Mouse (Mus musculus): Measurements from ENCODE around the gene Dnm3.

Dnm3 gene

GRCm38 (mm10) chr1:162035800-162036460, 441.9 kb downstream of the Dnm3 start:
- DNase-seq (ENCODE audit: low spot score in 2 of 2): no peak

GRCm38 (mm10) chr1:162023681-162024270, 454.1 kb downstream of the Dnm3 start:
- DNase-seq (ENCODE audit: low spot score in 2 of 2): no peak

DNA sequence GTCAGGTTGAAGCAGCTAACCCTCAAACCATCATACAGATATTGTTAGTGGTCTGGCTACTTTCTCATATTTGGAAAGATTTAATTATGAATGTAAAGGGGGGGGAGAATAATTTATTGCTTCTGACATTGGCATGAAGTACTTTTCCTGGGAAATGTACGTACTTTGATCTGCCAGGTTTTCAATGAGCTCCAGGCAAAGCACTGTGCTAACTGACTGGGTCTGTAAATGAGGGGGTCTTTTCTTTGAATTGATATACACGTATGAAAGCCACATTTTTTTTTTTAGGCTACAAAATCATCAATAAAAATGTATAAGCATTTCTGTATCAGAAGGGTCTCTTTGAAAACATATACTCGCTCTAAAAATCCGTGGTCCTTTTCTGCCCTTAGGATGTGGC, 457.1 kb downstream of the Dnm3 start:
- DNase-seq (ENCODE audit: low spot score in 2 of 2): no peak

GRCm38 (mm10) chr1:162020303-162020731, 457.5 kb downstream of the Dnm3 start:
- DNase-seq (ENCODE audit: low spot score in 2 of 2): no peak

- no peak for DNase-seq (ENCODE audit: low spot score in 2 of 2)
Observed at GRCm38 (mm10) chr1:162018601-162018977, 459.2 kb downstream of the Dnm3 start.

DNA sequence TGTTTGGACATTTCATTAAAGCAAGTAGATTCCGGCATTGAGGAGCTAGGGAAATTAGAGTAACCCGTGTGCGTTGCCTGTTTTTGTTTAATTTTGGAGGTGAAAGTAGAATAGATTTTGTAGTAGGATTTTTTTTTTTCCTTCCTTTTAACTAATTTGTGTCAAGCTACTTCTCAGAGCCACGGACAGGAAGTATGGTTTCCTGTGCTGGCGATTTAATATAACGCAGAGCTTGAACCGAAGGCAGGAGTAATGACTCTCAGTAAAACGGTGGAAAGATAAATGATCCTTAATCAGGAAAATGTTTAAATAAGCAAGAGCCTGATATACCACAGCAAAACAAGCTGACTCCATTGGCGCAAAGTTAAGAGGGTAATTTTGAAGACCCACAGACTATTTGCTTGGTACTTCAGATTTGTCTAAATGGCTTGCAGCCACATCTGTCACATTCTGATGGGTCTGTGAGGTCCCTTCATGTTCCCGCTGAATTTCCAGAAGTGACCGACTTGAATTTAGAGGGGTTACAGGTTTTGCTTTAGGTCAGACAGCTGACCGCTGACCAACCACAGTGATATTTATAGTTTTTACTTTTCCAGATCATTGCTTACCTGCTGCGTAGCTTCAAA, 459.7 kb downstream of the Dnm3 start:
- no peak for DNase-seq (ENCODE audit: low spot score in 2 of 2)

DNA sequence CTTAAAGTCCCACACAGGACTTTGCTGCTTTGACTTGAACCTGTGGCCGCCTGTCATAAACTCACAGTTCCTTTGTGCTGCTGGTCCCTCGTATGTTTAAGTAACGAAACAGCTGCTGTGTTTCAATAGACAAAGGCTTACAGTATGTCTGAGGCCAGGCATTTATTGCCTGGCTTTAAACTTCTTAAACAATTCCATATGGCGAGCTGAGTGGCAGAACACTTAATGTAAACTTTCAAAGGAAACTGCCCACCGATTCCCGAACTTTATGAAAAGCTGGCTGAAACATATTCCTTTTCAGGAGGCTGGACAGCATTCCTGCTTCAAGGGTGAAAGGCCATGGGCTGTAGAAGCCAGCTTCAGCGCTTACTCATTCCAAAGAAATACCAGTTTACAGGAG, 460.9 kb downstream of the Dnm3 start:
- no peak for DNase-seq (ENCODE audit: low spot score in 2 of 2)

- DNase-seq (ENCODE audit: low spot score in 2 of 2): no peak
Observed at GRCm38 (mm10) chr1:162015247-162015862, 462.5 kb downstream of the Dnm3 start.

- no peak for DNase-seq (ENCODE audit: low spot score in 2 of 2)
Observed at GRCm38 (mm10) chr1:162013561-162013960, 464.3 kb downstream of the Dnm3 start.

DNA sequence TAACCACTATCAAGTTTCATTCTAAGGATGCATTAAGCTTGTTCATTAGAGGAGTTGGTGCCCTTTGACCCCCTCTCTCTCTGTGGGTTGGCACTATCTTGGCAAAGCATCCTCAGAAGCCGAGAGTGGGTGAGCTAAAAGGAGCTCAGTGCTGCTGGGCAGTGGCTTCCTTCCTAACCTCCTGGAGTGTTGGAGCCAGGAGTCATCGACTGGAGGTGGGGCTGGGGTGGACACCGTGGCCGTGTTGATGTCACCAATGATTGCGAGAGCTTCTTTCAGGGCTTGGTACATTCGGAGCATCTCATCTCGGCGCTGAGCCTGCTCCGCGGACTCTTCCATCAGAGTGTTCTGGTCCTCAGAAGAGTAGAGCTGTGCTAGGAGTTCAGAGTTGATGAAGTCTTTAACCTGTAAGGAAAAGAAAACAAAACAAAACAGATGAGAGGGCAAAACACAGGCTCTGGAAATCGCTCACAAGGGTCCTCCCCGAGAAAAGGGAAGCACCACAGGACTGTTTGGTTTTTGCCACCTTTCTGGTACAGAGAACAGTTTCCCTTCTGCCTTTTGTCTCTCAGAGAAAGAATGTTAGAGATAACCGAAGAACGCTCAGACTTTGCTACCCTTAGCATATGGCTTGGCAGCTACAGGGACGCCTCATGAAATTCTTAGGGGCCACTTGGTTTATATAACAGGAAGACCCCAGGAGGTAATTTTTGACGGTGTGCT, 466.1 kb downstream of the Dnm3 start:
- no peak for DNase-seq (ENCODE audit: low spot score in 2 of 2)

- no peak for DNase-seq (ENCODE audit: low spot score in 2 of 2)
Observed at GRCm38 (mm10) chr1:162009086-162009485, 468.7 kb downstream of the Dnm3 start.

DNA sequence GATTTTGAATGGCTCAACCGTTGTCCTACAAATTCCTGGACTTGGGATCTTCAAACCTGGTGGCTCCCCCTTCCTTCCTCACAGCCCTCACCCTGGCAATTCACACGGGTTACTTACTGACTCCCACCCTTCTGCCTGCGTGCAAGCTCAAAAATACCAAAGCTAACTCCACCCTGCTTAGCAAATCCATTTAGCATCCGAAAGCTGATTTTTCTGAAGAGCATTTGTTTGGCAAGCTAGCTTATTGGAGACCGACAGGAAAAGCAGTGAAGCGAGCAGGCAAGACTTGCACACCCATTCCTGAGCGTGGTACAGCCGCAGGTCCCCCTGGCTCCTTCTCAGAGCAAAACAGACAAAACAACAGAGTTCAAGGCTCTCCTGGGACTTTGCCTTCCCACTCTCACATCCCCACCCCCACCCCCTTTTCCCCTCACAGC, 469.2 kb downstream of the Dnm3 start:
- no peak for DNase-seq (ENCODE audit: low spot score in 2 of 2)

DNA sequence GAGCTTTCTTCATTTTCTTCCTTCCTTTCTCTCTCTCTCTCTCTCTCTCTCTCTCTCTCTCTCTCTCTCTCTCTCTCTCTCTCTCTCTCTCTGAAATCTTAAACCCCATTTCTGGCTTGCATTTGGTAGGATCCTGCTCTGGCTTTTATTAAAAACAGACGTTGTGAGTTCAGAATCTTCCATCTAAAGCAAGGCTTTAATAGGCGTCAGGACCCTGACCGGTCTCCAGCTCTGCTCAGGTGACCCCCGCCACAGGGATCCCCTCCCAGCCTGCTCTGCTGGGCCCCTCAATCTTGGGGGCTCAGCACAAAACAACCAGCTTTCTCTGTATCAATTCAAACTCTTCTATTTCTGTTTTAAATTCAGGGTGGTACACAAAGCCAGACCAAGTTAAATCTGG, 469.6 kb downstream of the Dnm3 start:
- no peak for DNase-seq (ENCODE audit: low spot score in 2 of 2)

- DNase-seq (ENCODE audit: low spot score in 2 of 2): no peak
Observed at GRCm38 (mm10) chr1:162006109-162006508, 471.7 kb downstream of the Dnm3 start.

- DNase-seq (ENCODE audit: low spot score in 2 of 2): no peak
Observed at GRCm38 (mm10) chr1:162004821-162005770, 472.7 kb downstream of the Dnm3 start.

DNA sequence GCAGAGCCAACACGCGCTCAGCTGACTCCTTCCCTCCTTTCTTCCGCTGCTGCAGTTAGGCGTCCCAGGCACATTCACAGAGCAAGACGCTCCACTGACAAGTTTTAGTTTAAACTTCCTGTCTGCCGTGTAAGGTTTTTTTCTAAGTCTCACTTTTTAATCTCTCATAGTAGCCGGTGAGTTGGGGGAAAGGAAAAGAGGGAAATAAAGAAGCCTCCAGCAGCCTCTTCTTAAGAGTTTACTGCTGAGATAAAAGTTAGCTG, 473.4 kb downstream of the Dnm3 start:
- no peak for DNase-seq (ENCODE audit: low spot score in 2 of 2)

- DNase-seq (ENCODE audit: low spot score in 2 of 2): no peak
Observed at GRCm38 (mm10) chr1:162003729-162004517, 473.9 kb downstream of the Dnm3 start.

DNA sequence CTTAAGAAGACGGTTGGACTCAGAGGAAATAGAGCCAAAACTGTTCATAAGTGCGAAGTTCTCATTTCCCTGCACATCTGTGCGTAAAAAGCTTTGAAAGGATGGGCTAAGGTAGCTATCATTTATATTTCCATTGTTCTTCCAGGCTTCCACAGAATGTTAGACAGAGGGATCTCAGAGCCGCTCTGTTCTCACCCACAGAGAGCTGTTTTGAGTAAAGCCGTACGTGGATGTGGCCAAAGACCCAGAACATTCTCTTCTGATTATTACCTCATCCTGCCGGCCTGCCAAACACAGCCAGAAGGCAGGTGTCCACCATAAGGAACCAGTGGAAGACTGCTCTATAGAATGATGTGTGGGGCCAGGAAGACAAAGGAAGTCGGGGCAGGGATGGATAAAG, 476.5 kb downstream of the Dnm3 start:
- no peak for DNase-seq (ENCODE audit: low spot score in 2 of 2)

GRCm38 (mm10) chr1:161999882-162000371, 477.9 kb downstream of the Dnm3 start:
- DNase-seq (ENCODE audit: low spot score in 2 of 2): peak; percentile 40 to 65

DNA sequence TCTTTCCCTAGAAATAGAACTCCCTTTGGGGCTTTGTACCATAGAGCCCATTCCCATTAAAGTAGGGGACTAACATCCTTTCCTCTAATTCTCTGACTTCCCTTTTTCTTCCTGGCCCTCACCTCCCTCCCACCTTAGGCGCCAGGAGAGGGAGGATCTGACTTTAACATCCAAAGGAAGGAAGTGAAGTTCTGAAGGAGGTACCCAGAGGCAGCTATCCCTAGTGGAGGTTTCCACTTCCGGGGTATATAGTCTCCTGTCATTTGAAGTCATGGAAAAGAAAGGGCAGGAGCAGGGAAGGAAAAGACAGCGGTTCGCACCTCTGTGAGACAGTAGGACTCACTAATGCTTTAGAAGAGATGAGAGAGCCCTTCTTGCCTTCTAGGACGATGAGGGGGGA, 478.5 kb downstream of the Dnm3 start:
- no peak for DNase-seq (ENCODE audit: low spot score in 2 of 2)

Measured in frontal cortex, postnatal 14 days (tissue).